Mouse (Mus musculus): ENCODE data around the gene Zfp791.

- no peak for TF ChIP-seq CTCF (IDR thresholded peaks at IDR 0.05; ENCODE audit: extremely low read depth, insufficient read depth, low read length)
- TF ChIP-seq POLR2A (IDR thresholded peaks at IDR 0.05; ENCODE audit: extremely low read depth, insufficient read depth, low read length), result no peak
Observed at GRCm38 (mm10) chr8:85081216-85081555, 41.7 kb downstream of the Zfp791 start, which contains the start of gene Wdr83.

Data from cortical plate, adult 2 months (tissue).